Comparison of ENCODE assay signal across 8 mouse cellular contexts in genomic region chr2:163481539-163482029, GRCm38 (mm10). TPM values are rescaled to one million over a fixed set of nuclear protein-coding genes. Genes with fewer than 3 reads are reported as not detected.
DNase-seq lines count a peak whose midpoint lies in the region; ATAC-seq and TF ChIP-seq lines count a peak whose summit lies in the region.

No protein-coding gene starts in this region.

- TF ChIP-seq CTCF in hindbrain, postnatal 0 days (IDR thresholded peaks at IDR 0.05; ENCODE audit: low read depth), result peak; percentile 53; the same call in 1 of the 2 replicates

- H3K9me3 ChIP-seq in hindbrain, postnatal 0 days (ENCODE audit: low read length), result no peaks in the 10 kb centered on the region
- H3K9me3 ChIP-seq in liver, embryonic 13.5 days (replicated peaks), result no peaks in the 10 kb centered on the region
- H3K9me3 ChIP-seq in neural tube, embryonic 15.5 days (replicated peaks), result no peaks in the 10 kb centered on the region

- H3K36me3 ChIP-seq in hindbrain, postnatal 0 days (ENCODE audit: insufficient read depth, low read length), result no peaks in the 10 kb centered on the region
- H3K36me3 ChIP-seq in liver, embryonic 13.5 days, result no peaks in the 10 kb centered on the region
- H3K36me3 ChIP-seq in neural tube, embryonic 15.5 days, result no peaks in the 10 kb centered on the region

- peak overlapping the region; percentile 50 for H3K4me2 ChIP-seq in hindbrain, postnatal 0 days (ENCODE audit: low read depth, low read length)
- H3K4me2 ChIP-seq in liver, embryonic 13.5 days, result peak overlapping the region; percentile 39
- peak overlapping the region; percentile 61 for H3K4me2 ChIP-seq in neural tube, embryonic 15.5 days

- ATAC-seq in hindbrain, postnatal 0 days, result peak; percentile 64; the same call in 1 of the 2 replicates
- ATAC-seq in liver, embryonic 13.5 days (ENCODE audit: low read depth), result peak; percentile 57
- 0 out of 2 replicates have a peak, but pooled peaks have one; percentile 38 for ATAC-seq in neural tube, embryonic 15.5 days (ENCODE audit: low FRiP score)

- H3K27ac ChIP-seq in hindbrain, postnatal 0 days, result no peak overlapping the region
- no peak overlapping the region for H3K27ac ChIP-seq in liver, embryonic 13.5 days
- H3K27ac ChIP-seq in neural tube, embryonic 15.5 days (replicated peaks), result no peak overlapping the region

- 2% methylated on average over 21 of the region's 21 CpGs for WGBS in hindbrain, postnatal 0 days
- WGBS in liver, embryonic 13.5 days (ENCODE audit: insufficient replicate concordance), result 5% methylated on average over 21 of the region's 21 CpGs
- WGBS in neural tube, embryonic 15.5 days, result 1% methylated on average over 20 of the region's 21 CpGs

- no peaks in the 10 kb centered on the region for H3K4me1 ChIP-seq in hindbrain, postnatal 0 days (ENCODE audit: insufficient read depth, low read length)
- 0 out of 2 replicates have a peak, but pooled peaks cover 5% of the 10 kb centered on the region for H3K4me1 ChIP-seq in liver, embryonic 13.5 days (replicated peaks)
- peaks cover 9% of the 10 kb centered on the region for H3K4me1 ChIP-seq in neural tube, embryonic 15.5 days

- H3K27me3 ChIP-seq in hindbrain, postnatal 0 days (ENCODE audit: insufficient read depth, low read length), result no peaks in the 10 kb centered on the region
- peaks cover 38% of the 10 kb centered on the region for H3K27me3 ChIP-seq in liver, embryonic 13.5 days
- peaks cover 11% of the 10 kb centered on the region for H3K27me3 ChIP-seq in neural tube, embryonic 15.5 days (replicated peaks)

- H3K4me3 ChIP-seq in hindbrain, postnatal 0 days (ENCODE audit: low read length), result peak overlapping the region; percentile 13; the same call in 1 of the 2 replicates
- peak overlapping the region; percentile 7 for H3K4me3 ChIP-seq in liver, embryonic 13.5 days (replicated peaks)
- H3K4me3 ChIP-seq in neural tube, embryonic 15.5 days (replicated peaks), result peak overlapping the region; percentile 29

- peak; percentile 49 for DNase-seq in ES-CJ7 (ENCODE audit: low read depth, low spot score)
- DNase-seq in embryo, embryonic 11.5 days (ENCODE audit: low read depth, low spot score), result peak; percentile 22
- DNase-seq in hindbrain, postnatal 0 days (ENCODE audit: low spot score), result peak; percentile 38
- DNase-seq in liver, embryonic 13.5 days, result no peak
- DNase-seq in adrenal gland, postnatal 36 days, result no peak
- no peak for DNase-seq in left cerebral cortex, adult 8-10 months (ENCODE audit: low spot score in 2 of 2)
- no peak for DNase-seq in adrenal gland, postnatal 10 days

- no peak overlapping the region for H3K9ac ChIP-seq in hindbrain, postnatal 0 days (replicated peaks; ENCODE audit: low read length)
- H3K9ac ChIP-seq in liver, embryonic 13.5 days, result no peak overlapping the region
- H3K9ac ChIP-seq in neural tube, embryonic 15.5 days (replicated peaks), result peak overlapping the region; percentile 32; the same call in 1 of the 2 replicates

RNA-seq across cellular contexts. Expression of gene Fitm2, which starts 9.2 kb away (rescaled TPM):
- 26.5 and 33.2 TPM in 2 replicates for total RNA-seq in hindbrain, postnatal 0 days (2014; rRNA removed)
- polyA plus RNA-seq in hindbrain, postnatal 0 days (2015; fragmentation: Nextera tagmentation; extraction: Ambion mirVana), result 14.9 and 15.1 TPM in 2 replicates
- polyA plus RNA-seq in liver, embryonic 13.5 days (2015; fragmentation: Nextera tagmentation; extraction: Ambion mirVana), result 4.7 and 5.3 TPM in 2 replicates
- 17.1 and 18.3 TPM in 2 replicates for polyA plus RNA-seq in neural tube, embryonic 15.5 days (2015; fragmentation: Nextera tagmentation; extraction: Ambion mirVana)
- total RNA-seq in adrenal gland, postnatal 36 days (2021), result 10 to 100 TPM; 83.6 to 87.8 TPM
- total RNA-seq in left cerebral cortex, adult 8-10 months (2022), result 10 to 100 TPM; 16.7 to 19.4 (median 17.9) TPM
- total RNA-seq in adrenal gland, postnatal 10 days (2021), result 10 to 100 TPM; 76.9 to 91.9 TPM

RNA-seq across cellular contexts. Expression of gene R3hdml, which starts 10.5 kb away (rescaled TPM):
- total RNA-seq in hindbrain, postnatal 0 days (2014; rRNA removed), result 0.73 and 2.1 TPM in 2 replicates
- 1.0 TPM in 2 replicates for polyA plus RNA-seq in hindbrain, postnatal 0 days (2015; fragmentation: Nextera tagmentation; extraction: Ambion mirVana)
- polyA plus RNA-seq in liver, embryonic 13.5 days (2015; fragmentation: Nextera tagmentation; extraction: Ambion mirVana), result not detected in 2 replicates
- 0.18 TPM in 1 of 2 replicates, not detected in the other for polyA plus RNA-seq in neural tube, embryonic 15.5 days (2015; fragmentation: Nextera tagmentation; extraction: Ambion mirVana)
- total RNA-seq in adrenal gland, postnatal 36 days (2021), result not detected
- not detected for total RNA-seq in left cerebral cortex, adult 8-10 months (2022)
- total RNA-seq in adrenal gland, postnatal 10 days (2021), result not detected

RNA-seq across cellular contexts. Expression of gene Hnf4a, which starts 25.0 kb away (rescaled TPM):
- 0.05 TPM in 1 of 2 replicates, not detected in the other for total RNA-seq in hindbrain, postnatal 0 days (2014; rRNA removed)
- not detected in 2 replicates for polyA plus RNA-seq in hindbrain, postnatal 0 days (2015; fragmentation: Nextera tagmentation; extraction: Ambion mirVana)
- polyA plus RNA-seq in liver, embryonic 13.5 days (2015; fragmentation: Nextera tagmentation; extraction: Ambion mirVana), result 12.3 and 15.3 TPM in 2 replicates
- 0.04 and 5.2 TPM in 2 replicates for polyA plus RNA-seq in neural tube, embryonic 15.5 days (2015; fragmentation: Nextera tagmentation; extraction: Ambion mirVana)
- under 1 TPM in 1 of 2 experiments, not detected in 1; 0.40 TPM for total RNA-seq in adrenal gland, postnatal 36 days (2021)
- total RNA-seq in left cerebral cortex, adult 8-10 months (2022), result not detected
- 10 to 100 TPM; 11.8 to 51.8 TPM for total RNA-seq in adrenal gland, postnatal 10 days (2021)

RNA-seq across cellular contexts. Expression of gene Gdap1l1, which starts 43.3 kb away (rescaled TPM):
- total RNA-seq in hindbrain, postnatal 0 days (2014; rRNA removed), result 132 and 149 TPM in 2 replicates
- polyA plus RNA-seq in hindbrain, postnatal 0 days (2015; fragmentation: Nextera tagmentation; extraction: Ambion mirVana), result 120 and 123 TPM in 2 replicates
- 0.20 and 0.35 TPM in 2 replicates for polyA plus RNA-seq in liver, embryonic 13.5 days (2015; fragmentation: Nextera tagmentation; extraction: Ambion mirVana)
- 108 and 129 TPM in 2 replicates for polyA plus RNA-seq in neural tube, embryonic 15.5 days (2015; fragmentation: Nextera tagmentation; extraction: Ambion mirVana)
- 1 to 10 TPM; 2.8 to 3.1 TPM for total RNA-seq in adrenal gland, postnatal 36 days (2021)
- 10 to 100 TPM; 61.0 to 66.6 (median 63.2) TPM for total RNA-seq in left cerebral cortex, adult 8-10 months (2022)
- total RNA-seq in adrenal gland, postnatal 10 days (2021), result 1 to 10 TPM; 3.4 to 4.3 TPM

RNA-seq across cellular contexts. Expression of gene Oser1, which starts 57.1 kb away (rescaled TPM):
- total RNA-seq in hindbrain, postnatal 0 days (2014; rRNA removed), result 22.9 and 29.5 TPM in 2 replicates
- polyA plus RNA-seq in hindbrain, postnatal 0 days (2015; fragmentation: Nextera tagmentation; extraction: Ambion mirVana), result 59.6 and 60.5 TPM in 2 replicates
- polyA plus RNA-seq in liver, embryonic 13.5 days (2015; fragmentation: Nextera tagmentation; extraction: Ambion mirVana), result 36.1 and 39.2 TPM in 2 replicates
- 72.6 and 82.1 TPM in 2 replicates for polyA plus RNA-seq in neural tube, embryonic 15.5 days (2015; fragmentation: Nextera tagmentation; extraction: Ambion mirVana)
- 10 to 100 TPM; 37.2 to 43.4 TPM for total RNA-seq in adrenal gland, postnatal 36 days (2021)
- total RNA-seq in left cerebral cortex, adult 8-10 months (2022), result 10 to 100 TPM; 21.1 to 27.5 (median 27.1) TPM
- 10 to 100 TPM; 34.6 to 34.8 TPM for total RNA-seq in adrenal gland, postnatal 10 days (2021)

Comparison
In these comparisons a context has a peak if more than half of its experiments do, and no peak if none do; other contexts are left out.
1. RNA of gene Hnf4a, which starts 25.0 kb away (total RNA-seq): 11.8 to 51.8 TPM in adrenal gland, postnatal 10 days; 0.40 TPM in adrenal gland, postnatal 36 days, 0.05 TPM in hindbrain, postnatal 0 days and not detected in left cerebral cortex, adult 8-10 months; every median in the first group is over 4 times any median in the second.
2. DNase-seq: peak in ES-CJ7 (single experiment), embryo, embryonic 11.5 days (single experiment) and hindbrain, postnatal 0 days (single experiment); none in liver, embryonic 13.5 days (single experiment), adrenal gland, postnatal 36 days (0 of 2), left cerebral cortex, adult 8-10 months (0 of 2) and adrenal gland, postnatal 10 days (single experiment).
3. Peak in every context shown above with its lines, with median percentiles within 50 percentile points of each other: ATAC-seq, H3K4me2 ChIP-seq and H3K4me3 ChIP-seq.